Mouse (Mus musculus) lung, postnatal 0 days (tissue): ENCODE data around the gene Ermap.
A peak's percentile ranks its signal among the peaks of the same experiment; 100 is the strongest.

Source experiments
- CTCF ChIP-seq: IDR thresholded peaks from 2 replicates; pipeline ENCODE4 v1.5.1; 2016; ENCODE audit warnings: antibody characterized with exemption, mild to moderate bottlenecking
- EP300 ChIP-seq: IDR thresholded peaks from 2 replicates; pipeline ENCODE4 v1.6.1; 2016; ENCODE audit warnings: antibody characterized with exemption, mild to moderate bottlenecking, control low read depth

DNA sequence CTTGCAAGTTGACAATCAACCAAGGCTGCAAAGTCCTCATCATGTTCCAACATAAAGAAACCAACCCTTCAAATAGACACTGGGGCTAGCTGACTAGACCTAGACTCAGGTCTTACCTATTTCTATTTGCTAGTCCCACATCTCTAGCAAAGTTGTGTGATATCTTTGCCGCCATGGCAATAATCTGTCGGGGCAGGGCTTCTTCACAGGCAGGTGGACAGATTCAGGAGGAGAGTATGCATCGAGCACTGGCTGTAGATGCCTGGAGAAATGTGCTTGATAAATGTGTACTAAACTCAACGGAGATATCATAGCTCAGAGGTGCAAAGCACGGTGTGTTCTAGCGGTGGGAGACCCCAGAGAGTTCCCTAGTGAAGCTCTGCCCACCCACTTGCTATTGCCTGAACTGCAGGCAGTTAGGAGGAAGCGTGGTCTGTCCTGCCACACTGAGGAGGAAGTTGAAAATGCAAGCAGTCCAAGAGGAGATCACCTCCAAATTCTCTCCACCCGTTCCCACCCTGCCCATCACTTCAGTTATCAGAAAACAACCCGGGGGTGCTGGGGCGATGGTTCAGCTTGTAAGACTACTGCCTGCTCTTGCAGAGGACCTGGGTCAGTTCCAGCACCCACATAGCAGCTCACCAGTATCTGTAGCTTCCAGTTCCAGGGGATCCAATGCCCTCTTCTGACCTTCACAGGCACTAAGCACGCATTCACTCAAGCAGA is 1.6 kb downstream of the Ermap start:
- TF ChIP-seq CTCF (peak; percentile 51), EP300 (no peak)
